Mouse (Mus musculus) liver, embryonic 14.5 days (tissue): ENCODE results near the gene Foxn3.

Experiments
- CTCF ChIP-seq: IDR thresholded peaks from 2 replicates; pipeline ENCODE4 v1.5.1; 2016; ENCODE audit warnings: antibody characterized with exemption, low read depth, control low read depth
- EP300 ChIP-seq: IDR thresholded peaks from 2 replicates; pipeline ENCODE4 v1.6.1; 2016; ENCODE audit warnings: antibody characterized with exemption, low read depth

DNA sequence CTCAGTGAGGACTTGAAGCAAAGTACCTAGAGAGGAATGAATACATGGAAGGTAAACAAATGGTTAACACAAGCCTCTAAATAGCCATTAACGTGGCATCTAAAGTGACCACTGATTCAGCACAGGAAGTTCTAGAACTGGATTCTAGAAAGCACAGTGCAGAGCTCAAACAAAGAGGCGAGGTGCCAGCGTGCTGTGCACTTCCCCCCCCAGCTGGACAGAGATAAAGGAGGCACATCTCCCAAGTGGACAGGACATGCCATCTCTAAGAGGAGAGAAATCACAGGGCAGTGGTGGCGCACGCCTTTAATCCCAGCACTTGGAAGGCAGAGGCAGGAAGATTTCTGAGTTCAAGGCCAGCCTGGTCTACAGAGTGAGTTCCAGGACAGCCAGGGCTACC, 173.0 kb downstream of the Foxn3 start:
- TF ChIP-seq EP300: no peak
- no peak for TF ChIP-seq CTCF
